Mouse (Mus musculus): ENCODE measurements around the gene Crx. TPM values are rescaled to one million over a fixed set of nuclear protein-coding genes. Genes with fewer than 3 reads are reported as not detected.

The Crx gene
- not detected in 2 replicates for total RNA-seq (2014; rRNA removed; ENCODE audit: low replicate concordance)
- polyA plus RNA-seq (2015; fragmentation: Nextera tagmentation; extraction: Ambion mirVana) = not detected in 2 replicates

GRCm38 (mm10) chr7:15879756-15880155 lies at the start of gene Crx:
Gene Crx, minus strand, starts transcription at chr7:15879968.
- no peak within 1 kb of the TSS for H3K9ac ChIP-seq (replicated peaks; ENCODE audit: low read depth, low read length)
- 28% methylated on average over 4 of the region's 4 CpGs for WGBS
- H3K4me2 ChIP-seq (ENCODE audit: low read depth, low read length) = no peak within 1 kb of the TSS
- DNase-seq (ENCODE audit: low spot score) (no peak), ATAC-seq (ENCODE audit: insufficient read depth, low read depth) (no peak)
- H3K36me3 ChIP-seq (replicated peaks; ENCODE audit: control insufficient read depth, insufficient read depth, low read length) = no peaks in the 10 kb centered on the region
- H3K27me3 ChIP-seq (ENCODE audit: control insufficient read depth, insufficient read depth, low read length) = no peaks in the 10 kb centered on the region
- no peak within 1 kb of the TSS for H3K4me3 ChIP-seq (ENCODE audit: low read depth, low read length)
- TF ChIP-seq CTCF (IDR thresholded peaks at IDR 0.05; ENCODE audit: low read depth) = no peak
- no peak for TF ChIP-seq EP300 (IDR thresholded peaks at IDR 0.05; ENCODE audit: low read depth)
- H3K27ac ChIP-seq (ENCODE audit: low read depth) = no peak within 1 kb of the TSS
- no peaks in the 10 kb centered on the region for H3K4me1 ChIP-seq (ENCODE audit: control insufficient read depth, insufficient read depth)
- H3K9me3 ChIP-seq (replicated peaks; ENCODE audit: control insufficient read depth, low read length) = no peaks in the 10 kb centered on the region

GRCm38 (mm10) chr7:15922220-15922773 lies 42.5 kb upstream of the Crx start, which contains the start of gene Selenow:
Gene Selenow, minus strand, starts transcription at chr7:15922402.
- Histone ChIP-seq H3K4me3 (ENCODE audit: low read depth, low read length) (peak within 1 kb of the TSS; percentile 83), H3K27ac (ENCODE audit: low read depth) (peak within 1 kb of the TSS; percentile 87), H3K36me3 (replicated peaks; ENCODE audit: control insufficient read depth, insufficient read depth, low read length) (peaks cover 25% of the 10 kb centered on the region), H3K27me3 (ENCODE audit: control insufficient read depth, insufficient read depth, low read length) (no peaks in the 10 kb centered on the region), H3K9ac (replicated peaks; ENCODE audit: low read depth, low read length) (peak within 1 kb of the TSS; percentile 86), H3K4me2 (ENCODE audit: low read depth, low read length) (peak within 1 kb of the TSS; percentile 75), H3K4me1 (ENCODE audit: control insufficient read depth, insufficient read depth) (peaks cover 21% of the 10 kb centered on the region), H3K9me3 (replicated peaks; ENCODE audit: control insufficient read depth, low read length) (no peaks in the 10 kb centered on the region)
- TF ChIP-seq CTCF (IDR thresholded peaks at IDR 0.05; ENCODE audit: low read depth) (no peak), EP300 (IDR thresholded peaks at IDR 0.05; ENCODE audit: low read depth) (peak; percentile 74; the same call in 1 of the 2 replicates)
- DNase-seq (ENCODE audit: low spot score) (peak; percentile 94), ATAC-seq (ENCODE audit: insufficient read depth, low read depth) (peak; percentile 95)
- 0% methylated on average over 33 of the region's 33 CpGs for WGBS

- Histone ChIP-seq H3K4me3 (ENCODE audit: low read depth, low read length) (peak overlapping the region; percentile 83), H3K36me3 (replicated peaks; ENCODE audit: control insufficient read depth, insufficient read depth, low read length) (peaks cover 30% of the 10 kb centered on the region), H3K9ac (replicated peaks; ENCODE audit: low read depth, low read length) (peak overlapping the region; percentile 86), H3K9me3 (replicated peaks; ENCODE audit: control insufficient read depth, low read length) (no peaks in the 10 kb centered on the region), H3K27me3 (ENCODE audit: control insufficient read depth, insufficient read depth, low read length) (no peaks in the 10 kb centered on the region), H3K27ac (ENCODE audit: low read depth) (peak overlapping the region; percentile 87), H3K4me2 (ENCODE audit: low read depth, low read length) (peak overlapping the region; percentile 75), H3K4me1 (ENCODE audit: control insufficient read depth, insufficient read depth) (peaks cover 21% of the 10 kb centered on the region)
- ATAC-seq (ENCODE audit: insufficient read depth, low read depth) (peak; percentile 53), DNase-seq (ENCODE audit: low spot score) (peak; percentile 42)
- TF ChIP-seq CTCF (IDR thresholded peaks at IDR 0.05; ENCODE audit: low read depth) (no peak), EP300 (IDR thresholded peaks at IDR 0.05; ENCODE audit: low read depth) (no peak; the same call in 1 of the 2 replicates)
- under 1% methylated on average over 10 of the region's 10 CpGs for WGBS
Observed at GRCm38 (mm10) chr7:15921796-15922195, 42.0 kb upstream of the Crx start.

- H3K4me2 ChIP-seq (ENCODE audit: low read depth, low read length) = peak overlapping the region; percentile 75
- no peak for TF ChIP-seq CTCF (IDR thresholded peaks at IDR 0.05; ENCODE audit: low read depth)
- no peak for TF ChIP-seq EP300 (IDR thresholded peaks at IDR 0.05; ENCODE audit: low read depth)
- no peak for ATAC-seq (ENCODE audit: insufficient read depth, low read depth)
Observed at GRCm38 (mm10) chr7:15920645-15921190, 41.0 kb upstream of the Crx start.

GRCm38 (mm10) chr7:15919947-15920346 lies 40.2 kb upstream of the Crx start:
- ATAC-seq (ENCODE audit: insufficient read depth, low read depth) = no peak
- H3K9me3 ChIP-seq (replicated peaks; ENCODE audit: control insufficient read depth, low read length) = no peaks in the 10 kb centered on the region
- 88% methylated on average over 9 of the region's 9 CpGs for WGBS

More at GRCm38 (mm10) chr7:15920645-15921190, 41.0 kb upstream of the Crx start:
- WGBS = 71% methylated on average over 6 of the region's 6 CpGs
- no peaks in the 10 kb centered on the region for H3K27me3 ChIP-seq (ENCODE audit: control insufficient read depth, insufficient read depth, low read length)
- no peak for DNase-seq (ENCODE audit: low spot score)
- H3K9me3 ChIP-seq (replicated peaks; ENCODE audit: control insufficient read depth, low read length) = no peaks in the 10 kb centered on the region
- H3K27ac ChIP-seq (ENCODE audit: low read depth) = no peak overlapping the region
- peaks cover 21% of the 10 kb centered on the region for H3K4me1 ChIP-seq (ENCODE audit: control insufficient read depth, insufficient read depth)
- H3K9ac ChIP-seq (replicated peaks; ENCODE audit: low read depth, low read length) = peak overlapping the region; percentile 86; the same call in 1 of the 2 replicates
- peaks cover 35% of the 10 kb centered on the region for H3K36me3 ChIP-seq (replicated peaks; ENCODE audit: control insufficient read depth, insufficient read depth, low read length)
- H3K4me3 ChIP-seq (ENCODE audit: low read depth, low read length) = peak overlapping the region; percentile 83

More at GRCm38 (mm10) chr7:15919947-15920346, 40.2 kb upstream of the Crx start:
- Histone ChIP-seq H3K27ac (ENCODE audit: low read depth) (no peak overlapping the region), H3K27me3 (ENCODE audit: control insufficient read depth, insufficient read depth, low read length) (no peaks in the 10 kb centered on the region), H3K9ac (replicated peaks; ENCODE audit: low read depth, low read length) (no peak overlapping the region), H3K4me2 (ENCODE audit: low read depth, low read length) (0 out of 2 replicates have a peak overlapping the region, but pooled peaks have one; percentile 75), H3K4me3 (ENCODE audit: low read depth, low read length) (no peak overlapping the region), H3K4me1 (ENCODE audit: control insufficient read depth, insufficient read depth) (peaks cover 21% of the 10 kb centered on the region), H3K36me3 (replicated peaks; ENCODE audit: control insufficient read depth, insufficient read depth, low read length) (peaks cover 35% of the 10 kb centered on the region)
- DNase-seq (ENCODE audit: low spot score) = no peak
- TF ChIP-seq CTCF (IDR thresholded peaks at IDR 0.05; ENCODE audit: low read depth) (no peak), EP300 (IDR thresholded peaks at IDR 0.05; ENCODE audit: low read depth) (no peak)
